ENCODE assay signal across 9 mouse cellular contexts in the genomic region with DNA sequence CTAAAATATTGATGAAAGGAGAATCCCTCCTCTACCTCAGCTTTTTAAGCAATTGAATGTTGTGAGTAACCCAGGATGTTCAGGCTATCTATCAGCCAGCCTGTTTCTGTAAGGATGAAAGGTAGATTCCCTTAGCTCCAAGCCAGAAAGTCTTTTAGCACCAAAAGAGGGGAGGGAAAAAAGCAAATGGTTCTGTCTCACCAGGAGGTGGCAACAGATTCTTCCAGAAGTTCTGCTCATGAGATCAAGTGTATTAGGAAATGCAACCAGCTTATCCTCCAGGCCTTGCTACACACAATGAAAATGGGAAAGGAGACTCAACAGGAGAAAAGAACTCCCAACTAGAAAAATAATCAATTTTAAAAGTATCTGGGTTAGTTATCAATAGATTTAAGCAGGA. TPM values are rescaled to one million over a fixed set of nuclear protein-coding genes. Genes with fewer than 3 reads are reported as not detected.
DNase-seq lines count a peak whose midpoint lies in the region; ATAC-seq and TF ChIP-seq lines count a peak whose summit lies in the region.
"Had no signal": no experiment of that assay in that cellular context is flagged by ENCODE, and none has a peak within 500 bp of the region (broad histone marks: within the 10 kb centered on the region; RNA-seq: fewer than 3 reads in every experiment).

No protein-coding gene starts in this region.

- ATAC-seq in forebrain, embryonic 13.5 days = no peak
- ATAC-seq in forebrain, embryonic 15.5 days (replicated peaks) = no peak
- no peak for ATAC-seq in liver, embryonic 13.5 days (ENCODE audit: low read depth)
- ATAC-seq in monocyte, adult 5-6 weeks (replicated peaks; ENCODE audit: insufficient number of reproducible peaks, low FRiP score, low TSS enrichment, poor library complexity, severe bottlenecking) = no peak

- H3K9ac ChIP-seq in forebrain, embryonic 13.5 days = no peak overlapping the region
- H3K9ac ChIP-seq in forebrain, embryonic 15.5 days (replicated peaks) = no peak overlapping the region
- peak overlapping the region; percentile 58 for H3K9ac ChIP-seq in ES-Bruce4 (ENCODE audit: low read depth, poor library complexity, severe bottlenecking)
- peak overlapping the region; percentile 86 for H3K9ac ChIP-seq in liver, embryonic 13.5 days
- H3K9ac ChIP-seq: midbrain, embryonic 12.5 days had no signal

- peak overlapping the region; percentile 46; the same call in 1 of the 2 replicates for H3K4me2 ChIP-seq in forebrain, embryonic 13.5 days
- no peak overlapping the region for H3K4me2 ChIP-seq in forebrain, embryonic 15.5 days (replicated peaks)
- H3K4me2 ChIP-seq in liver, embryonic 13.5 days = peak overlapping the region; percentile 60

- H3K36me3 ChIP-seq in forebrain, embryonic 13.5 days (ENCODE audit: poor library complexity, severe bottlenecking) = no peaks in the 10 kb centered on the region
- H3K36me3 ChIP-seq in forebrain, embryonic 15.5 days = no peaks in the 10 kb centered on the region
- no peaks in the 10 kb centered on the region; the same call in 1 of the 2 replicates for H3K36me3 ChIP-seq in ES-Bruce4 (ENCODE audit: control insufficient read depth, insufficient read depth, low read length, poor library complexity, severe bottlenecking)
- peaks cover 6% of the 10 kb centered on the region for H3K36me3 ChIP-seq in liver, embryonic 13.5 days
- H3K36me3 ChIP-seq: midbrain, embryonic 12.5 days had no signal

- peaks cover 23% of the 10 kb centered on the region for H3K4me1 ChIP-seq in forebrain, embryonic 13.5 days
- H3K4me1 ChIP-seq in forebrain, embryonic 15.5 days = peaks cover 26% of the 10 kb centered on the region
- H3K4me1 ChIP-seq in ES-Bruce4 (ENCODE audit: control insufficient read depth, insufficient read depth, low read length) = peaks cover 3% of the 10 kb centered on the region
- peaks cover 58% of the 10 kb centered on the region for H3K4me1 ChIP-seq in liver, embryonic 13.5 days (replicated peaks)

- TF ChIP-seq CTCF in layer of hippocampus, adult 2 months (conservative IDR thresholded peaks at IDR 0.05) = peak; percentile 68
- no peak for TF ChIP-seq CTCF in ES-Bruce4 (IDR thresholded peaks at IDR 0.05; ENCODE audit: low read depth, low read length)

- DNase-seq in layer of hippocampus, adult 2 months (ENCODE audit: low spot score in 2 of 2) = no peak
- no peak for DNase-seq in layer of hippocampus, postnatal 25 days (ENCODE audit: extremely low spot score in 1 of 2, low spot score in 1 of 2)
- no peak for DNase-seq in liver, embryonic 13.5 days
- DNase-seq in Muller cell, postnatal 12 days (ENCODE audit: inconsistent ontology term) = no peak

- H3K27me3 ChIP-seq in forebrain, embryonic 13.5 days = no peaks in the 10 kb centered on the region
- H3K27me3 ChIP-seq in forebrain, embryonic 15.5 days = no peaks in the 10 kb centered on the region
- H3K27me3 ChIP-seq in ES-Bruce4 (ENCODE audit: control insufficient read depth, insufficient read depth, low read length, poor library complexity, severe bottlenecking) = no peaks in the 10 kb centered on the region
- H3K27me3 ChIP-seq in liver, embryonic 13.5 days = no peaks in the 10 kb centered on the region
- H3K27me3 ChIP-seq: midbrain, embryonic 12.5 days had no signal

- H3K27ac ChIP-seq in forebrain, embryonic 13.5 days = no peak overlapping the region
- H3K27ac ChIP-seq in forebrain, embryonic 15.5 days (replicated peaks) = no peak overlapping the region
- H3K27ac ChIP-seq in layer of hippocampus, adult 2 months = no peak overlapping the region
- H3K27ac ChIP-seq in ES-Bruce4 (ENCODE audit: insufficient read depth, low read length) = 0 out of 2 replicates have a peak overlapping the region, but pooled peaks have one; percentile 19
- peak overlapping the region; percentile 93 for H3K27ac ChIP-seq in liver, embryonic 13.5 days
- H3K27ac ChIP-seq: midbrain, embryonic 12.5 days had no signal

- no peak for TF ChIP-seq EP300 in ES-Bruce4 (IDR thresholded peaks at IDR 0.05; ENCODE audit: insufficient read depth, low read depth, low read length)

- no peaks in the 10 kb centered on the region for H3K9me3 ChIP-seq in forebrain, embryonic 13.5 days (replicated peaks)
- no peaks in the 10 kb centered on the region for H3K9me3 ChIP-seq in forebrain, embryonic 15.5 days
- no peaks in the 10 kb centered on the region for H3K9me3 ChIP-seq in ES-Bruce4 (replicated peaks; ENCODE audit: control insufficient read depth, insufficient read depth, low read length, poor library complexity, severe bottlenecking)
- no peaks in the 10 kb centered on the region for H3K9me3 ChIP-seq in liver, embryonic 13.5 days (replicated peaks)
- H3K9me3 ChIP-seq: midbrain, embryonic 12.5 days had no signal

- no peak for TF ChIP-seq POLR2A in ES-Bruce4 (IDR thresholded peaks at IDR 0.05; ENCODE audit: insufficient read depth, low read length)

- no peak overlapping the region for H3K4me3 ChIP-seq in forebrain, embryonic 13.5 days
- no peak overlapping the region for H3K4me3 ChIP-seq in forebrain, embryonic 15.5 days
- H3K4me3 ChIP-seq in layer of hippocampus, adult 2 months = no peak overlapping the region
- no peak overlapping the region for H3K4me3 ChIP-seq in ES-Bruce4 (ENCODE audit: low read depth, low read length)
- H3K4me3 ChIP-seq in liver, embryonic 13.5 days (replicated peaks) = peak overlapping the region; percentile 99

RNA-seq across cellular contexts. Expression of gene Nup153, which starts 3.4 kb away (rescaled TPM):
- 22.8 and 29.1 TPM in 2 replicates for polyA plus RNA-seq in forebrain, embryonic 13.5 days (2015; fragmentation: Nextera tagmentation; extraction: Ambion mirVana)
- 24.7 and 25.8 TPM in 2 replicates for polyA plus RNA-seq in forebrain, embryonic 15.5 days (2015; fragmentation: Nextera tagmentation; extraction: Ambion mirVana)
- total RNA-seq in layer of hippocampus, adult 2 months (2021) = 10 to 100 TPM; 56.3 to 56.4 TPM
- 10 to 100 TPM; 40.9 to 47.2 TPM for total RNA-seq in layer of hippocampus, postnatal 25 days (2021)
- polyA plus RNA-seq in ES-Bruce4 (2011; ENCODE audit: insufficient read depth, insufficient read length, low read depth, missing spikeins) = 221 and 232 TPM in 2 replicates
- 18.6 and 20.7 TPM in 2 replicates for polyA plus RNA-seq in liver, embryonic 13.5 days (2015; fragmentation: Nextera tagmentation; extraction: Ambion mirVana)
- 103 to 122 TPM (median 110 TPM) in 3 replicates for total RNA-seq in monocyte, adult 5-6 weeks (2017)

RNA-seq across cellular contexts. Expression of gene Fam8a1, which starts 55.0 kb away (rescaled TPM):
- 16.8 and 17.5 TPM in 2 replicates for polyA plus RNA-seq in forebrain, embryonic 13.5 days (2015; fragmentation: Nextera tagmentation; extraction: Ambion mirVana)
- 21.2 and 24.6 TPM in 2 replicates for polyA plus RNA-seq in forebrain, embryonic 15.5 days (2015; fragmentation: Nextera tagmentation; extraction: Ambion mirVana)
- total RNA-seq in layer of hippocampus, adult 2 months (2021) = 10 to 100 TPM; 74.7 to 76.5 TPM
- total RNA-seq in layer of hippocampus, postnatal 25 days (2021) = 10 to 100 TPM; 74.0 to 74.1 TPM
- polyA plus RNA-seq in ES-Bruce4 (2011; ENCODE audit: insufficient read depth, insufficient read length, low read depth, missing spikeins) = 43.3 and 48.9 TPM in 2 replicates
- 3.0 TPM in 2 replicates for polyA plus RNA-seq in liver, embryonic 13.5 days (2015; fragmentation: Nextera tagmentation; extraction: Ambion mirVana)
- 17.8 to 20.7 TPM (median 20.6 TPM) in 3 replicates for total RNA-seq in monocyte, adult 5-6 weeks (2017)

Comparison
In these comparisons a context has a peak if more than half of its experiments do, and no peak if none do; other contexts are left out.
1. H3K27ac ChIP-seq: peak in ES-Bruce4 (single experiment) and liver, embryonic 13.5 days (single experiment); none in forebrain, embryonic 13.5 days (single experiment), forebrain, embryonic 15.5 days (single experiment) and layer of hippocampus, adult 2 months (single experiment).
2. H3K9ac ChIP-seq: peak in ES-Bruce4 (single experiment) and liver, embryonic 13.5 days (single experiment); none in forebrain, embryonic 13.5 days (single experiment) and forebrain, embryonic 15.5 days (single experiment).